Mouse (Mus musculus): ENCODE data around the gene Iba57. TPM values are rescaled to one million over a fixed set of nuclear protein-coding genes. Genes with fewer than 3 reads are reported as not detected.
A peak's percentile ranks its signal among the peaks of the same experiment; 100 is the strongest.

Iba57 gene
- polyA plus RNA-seq, 1 experiment from 2014 or later: 3.8 TPM

GRCm38 (mm10) chr11:59182864-59183331, 19.4 kb upstream of the Iba57 start, which contains the start of gene Gjc2:
Gene Gjc2, minus strand, starts transcription at chr11:59183213.
- peak within 1 kb of the TSS; percentile 18; the same call in 1 of the 2 replicates for H3K9ac ChIP-seq (ENCODE audit: low read depth, low read length)
- peaks cover 19% of the 10 kb centered on the region for H3K4me1 ChIP-seq (ENCODE audit: control insufficient read depth, insufficient read depth, low read length)
- H3K4me2 ChIP-seq: no peak within 1 kb of the TSS
- no peaks in the 10 kb centered on the region for H3K9me3 ChIP-seq (replicated peaks; ENCODE audit: control insufficient read depth, low read length)
- no peak; the same call in 1 of the 2 replicates for ATAC-seq (replicated peaks; ENCODE audit: insufficient number of reproducible peaks, low FRiP score, low TSS enrichment)
- peaks cover 17% of the 10 kb centered on the region for H3K27me3 ChIP-seq (ENCODE audit: control insufficient read depth, insufficient read depth, low read length)
- 38% methylated on average over 3 of the region's 3 CpGs for WGBS (ENCODE audit: insufficient replicate concordance)
- H3K27ac ChIP-seq (ENCODE audit: low read depth, low read length): peak within 1 kb of the TSS; percentile 30; the same call in 1 of the 2 replicates
- no peak within 1 kb of the TSS for H3K4me3 ChIP-seq (ENCODE audit: low read depth, low read length)
- peaks cover 17% of the 10 kb centered on the region for H3K36me3 ChIP-seq (ENCODE audit: control insufficient read depth, insufficient read depth, low read length)

GRCm38 (mm10) chr11:59176921-59177320, 13.4 kb upstream of the Iba57 start:
- 5% methylated on average over 34 of the region's 34 CpGs for WGBS (ENCODE audit: insufficient replicate concordance)
- H3K27me3 ChIP-seq (ENCODE audit: control insufficient read depth, insufficient read depth, low read length): peaks cover 62% of the 10 kb centered on the region

GRCm38 (mm10) chr11:59176475-59176874, 12.9 kb upstream of the Iba57 start:
- no peak for ATAC-seq (replicated peaks; ENCODE audit: insufficient number of reproducible peaks, low FRiP score, low TSS enrichment)
- Histone ChIP-seq H3K36me3 (ENCODE audit: control insufficient read depth, insufficient read depth, low read length) (no peaks in the 10 kb centered on the region), H3K27me3 (ENCODE audit: control insufficient read depth, insufficient read depth, low read length) (peaks cover 62% of the 10 kb centered on the region), H3K4me3 (ENCODE audit: low read depth, low read length) (peak overlapping the region; percentile 38), H3K9ac (ENCODE audit: low read depth, low read length) (no peak overlapping the region), H3K4me2 (peak overlapping the region; percentile 61), H3K4me1 (ENCODE audit: control insufficient read depth, insufficient read depth, low read length) (peaks cover 22% of the 10 kb centered on the region), H3K27ac (ENCODE audit: low read depth, low read length) (no peak overlapping the region), H3K9me3 (replicated peaks; ENCODE audit: control insufficient read depth, low read length) (no peaks in the 10 kb centered on the region)
- 5% methylated on average over 48 of the region's 48 CpGs for WGBS (ENCODE audit: insufficient replicate concordance)

More at GRCm38 (mm10) chr11:59176921-59177320, 13.4 kb upstream of the Iba57 start:
- Histone ChIP-seq H3K9me3 (replicated peaks; ENCODE audit: control insufficient read depth, low read length) (no peaks in the 10 kb centered on the region), H3K27ac (ENCODE audit: low read depth, low read length) (no peak overlapping the region), H3K4me3 (ENCODE audit: low read depth, low read length) (peak overlapping the region; percentile 38), H3K4me2 (peak overlapping the region; percentile 61), H3K9ac (ENCODE audit: low read depth, low read length) (no peak overlapping the region), H3K36me3 (ENCODE audit: control insufficient read depth, insufficient read depth, low read length) (no peaks in the 10 kb centered on the region), H3K4me1 (ENCODE audit: control insufficient read depth, insufficient read depth, low read length) (peaks cover 22% of the 10 kb centered on the region)
- no peak; the same call in 1 of the 2 replicates for ATAC-seq (replicated peaks; ENCODE audit: insufficient number of reproducible peaks, low FRiP score, low TSS enrichment)

GRCm38 (mm10) chr11:59174189-59174838, 10.8 kb upstream of the Iba57 start:
- 49% methylated on average over 6 of the region's 6 CpGs for WGBS (ENCODE audit: insufficient replicate concordance)
- Histone ChIP-seq H3K27ac (ENCODE audit: low read depth, low read length) (no peak overlapping the region), H3K4me2 (no peak overlapping the region), H3K36me3 (ENCODE audit: control insufficient read depth, insufficient read depth, low read length) (no peaks in the 10 kb centered on the region), H3K4me3 (ENCODE audit: low read depth, low read length) (no peak overlapping the region), H3K9me3 (replicated peaks; ENCODE audit: control insufficient read depth, low read length) (no peaks in the 10 kb centered on the region), H3K27me3 (ENCODE audit: control insufficient read depth, insufficient read depth, low read length) (peaks cover 58% of the 10 kb centered on the region), H3K4me1 (ENCODE audit: control insufficient read depth, insufficient read depth, low read length) (peaks cover 11% of the 10 kb centered on the region), H3K9ac (ENCODE audit: low read depth, low read length) (no peak overlapping the region)
- ATAC-seq (replicated peaks; ENCODE audit: insufficient number of reproducible peaks, low FRiP score, low TSS enrichment): no peak

GRCm38 (mm10) chr11:59170549-59170948, 7.0 kb upstream of the Iba57 start:
- 65% methylated on average over 4 of the region's 4 CpGs for WGBS (ENCODE audit: insufficient replicate concordance)
- Histone ChIP-seq H3K27me3 (ENCODE audit: control insufficient read depth, insufficient read depth, low read length) (peaks cover 21% of the 10 kb centered on the region), H3K27ac (ENCODE audit: low read depth, low read length) (no peak overlapping the region), H3K4me3 (ENCODE audit: low read depth, low read length) (no peak overlapping the region), H3K4me2 (no peak overlapping the region), H3K4me1 (ENCODE audit: control insufficient read depth, insufficient read depth, low read length) (peaks cover 6% of the 10 kb centered on the region), H3K36me3 (ENCODE audit: control insufficient read depth, insufficient read depth, low read length) (no peaks in the 10 kb centered on the region), H3K9me3 (replicated peaks; ENCODE audit: control insufficient read depth, low read length) (no peaks in the 10 kb centered on the region), H3K9ac (ENCODE audit: low read depth, low read length) (no peak overlapping the region)
- ATAC-seq (replicated peaks; ENCODE audit: insufficient number of reproducible peaks, low FRiP score, low TSS enrichment): no peak

GRCm38 (mm10) chr11:59169807-59170206, 6.3 kb upstream of the Iba57 start:
- Histone ChIP-seq H3K27me3 (ENCODE audit: control insufficient read depth, insufficient read depth, low read length) (peaks cover 13% of the 10 kb centered on the region), H3K4me3 (ENCODE audit: low read depth, low read length) (no peak overlapping the region), H3K4me2 (no peak overlapping the region), H3K36me3 (ENCODE audit: control insufficient read depth, insufficient read depth, low read length) (no peaks in the 10 kb centered on the region), H3K4me1 (ENCODE audit: control insufficient read depth, insufficient read depth, low read length) (peaks cover 10% of the 10 kb centered on the region), H3K27ac (ENCODE audit: low read depth, low read length) (no peak overlapping the region), H3K9ac (ENCODE audit: low read depth, low read length) (no peak overlapping the region; the same call in 1 of the 2 replicates), H3K9me3 (replicated peaks; ENCODE audit: control insufficient read depth, low read length) (no peaks in the 10 kb centered on the region)
- no peak for ATAC-seq (replicated peaks; ENCODE audit: insufficient number of reproducible peaks, low FRiP score, low TSS enrichment)
- WGBS (ENCODE audit: insufficient replicate concordance): 54% methylated on average over 3 of the region's 3 CpGs

GRCm38 (mm10) chr11:59165616-59166241, 2.2 kb upstream of the Iba57 start:
- Histone ChIP-seq H3K9me3 (replicated peaks; ENCODE audit: control insufficient read depth, low read length) (no peaks in the 10 kb centered on the region), H3K4me1 (ENCODE audit: control insufficient read depth, insufficient read depth, low read length) (peaks cover 27% of the 10 kb centered on the region), H3K27me3 (ENCODE audit: control insufficient read depth, insufficient read depth, low read length) (no peaks in the 10 kb centered on the region), H3K36me3 (ENCODE audit: control insufficient read depth, insufficient read depth, low read length) (no peaks in the 10 kb centered on the region), H3K9ac (ENCODE audit: low read depth, low read length) (no peak overlapping the region), H3K4me2 (no peak overlapping the region), H3K27ac (ENCODE audit: low read depth, low read length) (peak overlapping the region; percentile 99), H3K4me3 (ENCODE audit: low read depth, low read length) (no peak overlapping the region)
- WGBS (ENCODE audit: insufficient replicate concordance): 41% methylated on average over 2 of the region's 2 CpGs
- no peak for ATAC-seq (replicated peaks; ENCODE audit: insufficient number of reproducible peaks, low FRiP score, low TSS enrichment)

- 0 out of 2 replicates have a peak, but pooled peaks have one; percentile 16 for ATAC-seq (replicated peaks; ENCODE audit: insufficient number of reproducible peaks, low FRiP score, low TSS enrichment)
- peak overlapping the region; percentile 97; the same call in 1 of the 2 replicates for H3K9ac ChIP-seq (ENCODE audit: low read depth, low read length)
These were observed 845 bp upstream of the Iba57 start for GRCm38 (mm10) chr11:59164384-59164783.

More at GRCm38 (mm10) chr11:59164384-59164783, 845 bp upstream of the Iba57 start:
- no peaks in the 10 kb centered on the region for H3K27me3 ChIP-seq (ENCODE audit: control insufficient read depth, insufficient read depth, low read length)
- no peaks in the 10 kb centered on the region for H3K9me3 ChIP-seq (replicated peaks; ENCODE audit: control insufficient read depth, low read length)
- H3K4me2 ChIP-seq: peak overlapping the region; percentile 62
- H3K36me3 ChIP-seq (ENCODE audit: control insufficient read depth, insufficient read depth, low read length): no peaks in the 10 kb centered on the region
- WGBS (ENCODE audit: insufficient replicate concordance): 50% methylated on average over 9 of the region's 9 CpGs
- peak overlapping the region; percentile 84 for H3K4me3 ChIP-seq (ENCODE audit: low read depth, low read length)
- peaks cover 27% of the 10 kb centered on the region for H3K4me1 ChIP-seq (ENCODE audit: control insufficient read depth, insufficient read depth, low read length)
- peak overlapping the region; percentile 99 for H3K27ac ChIP-seq (ENCODE audit: low read depth, low read length)

Measured in heart, embryonic 11.5 days (tissue).